Mouse (Mus musculus): ENCODE results near the gene Grk3. TPM values are rescaled to one million over a fixed set of nuclear protein-coding genes. Genes with fewer than 3 reads are reported as not detected.

Gene Grk3
- total RNA-seq, 2 experiments from 2014 or later, result 5.1 to 6.6 TPM

DNA sequence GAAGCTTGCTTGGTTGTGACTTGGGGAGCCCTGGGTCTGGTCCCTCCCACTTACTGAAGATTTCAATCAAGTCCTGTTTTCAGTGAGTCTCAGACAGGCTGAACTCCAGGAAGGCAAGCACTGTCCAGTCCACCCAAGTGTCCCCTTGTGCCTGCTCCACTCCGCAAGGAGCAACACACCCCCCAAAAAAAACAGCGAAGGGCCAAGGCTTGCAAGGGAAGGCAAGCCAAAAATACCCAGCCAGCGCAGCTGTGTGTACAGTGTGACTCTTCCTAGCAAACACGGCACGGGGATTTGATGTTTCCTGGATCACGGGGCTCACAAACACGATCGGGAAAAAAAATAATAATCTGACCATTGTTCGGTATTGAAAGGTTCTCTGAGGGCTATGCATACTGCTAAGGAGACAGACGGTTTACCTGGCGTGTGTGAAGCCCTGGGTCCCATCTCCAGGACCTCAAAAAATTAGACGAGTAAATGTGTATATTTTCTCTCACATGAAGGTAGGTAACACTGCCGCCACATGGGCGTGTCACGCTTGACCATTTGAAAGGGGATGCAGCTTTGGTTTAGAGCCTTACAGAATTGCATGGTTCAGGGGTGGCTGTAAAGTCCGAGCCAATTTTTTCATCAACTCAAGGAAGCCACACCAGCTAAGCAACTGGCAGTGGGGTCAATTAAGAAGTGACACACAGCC, 1.3 kb downstream of the Grk3 start:
- DNase-seq (ENCODE audit: low spot score), result no peak
- intact Hi-C loops (cut with DNase I), result loop anchor here (2.0 kb wide), 1 partner anchor 143 kb away; no protein-coding TSS in a partner anchor

GRCm38 (mm10) chr5:113011926-113012325, 3.7 kb downstream of the Grk3 start:
- intact Hi-C loops (cut with DNase I), result no loop called here
- no peak for DNase-seq (ENCODE audit: low spot score)

- no peak for DNase-seq (ENCODE audit: low spot score)
- intact Hi-C loops (cut with DNase I), result no loop called here
Observed at GRCm38 (mm10) chr5:113009183-113009820, 6.3 kb downstream of the Grk3 start.

GRCm38 (mm10) chr5:113008496-113008895, 7.1 kb downstream of the Grk3 start:
- DNase-seq (ENCODE audit: low spot score), result no peak
- intact Hi-C loops (cut with DNase I), result no loop called here

GRCm38 (mm10) chr5:113006997-113007396, 8.6 kb downstream of the Grk3 start:
- DNase-seq (ENCODE audit: low spot score), result no peak
- intact Hi-C loops (cut with DNase I), result no loop called here

DNA sequence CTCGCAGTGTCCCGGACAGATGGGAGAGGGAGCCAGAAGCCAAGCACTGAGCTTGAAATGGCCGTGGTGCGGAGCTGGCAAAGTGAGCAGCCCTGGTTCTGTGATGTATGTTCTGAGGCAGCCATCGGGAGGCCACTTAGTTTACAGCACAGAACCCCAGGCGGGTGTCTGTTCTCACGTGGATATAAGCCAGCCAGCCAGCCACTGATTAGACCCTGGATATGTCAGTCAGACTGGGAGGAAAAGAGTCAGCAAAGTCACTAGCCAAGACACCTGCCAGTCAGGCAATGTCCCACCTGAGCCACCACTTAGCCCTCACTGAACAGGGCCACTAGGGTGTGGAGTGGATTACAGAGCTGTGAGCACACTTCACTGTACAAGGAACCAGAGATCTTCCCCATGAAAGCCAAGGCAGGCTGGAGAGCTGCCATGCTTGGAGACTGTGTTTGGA, 9.6 kb downstream of the Grk3 start:
- intact Hi-C loops (cut with DNase I), result no loop called here
- DNase-seq (ENCODE audit: low spot score), result no peak

- intact Hi-C loops (cut with DNase I), result no loop called here
- no peak for DNase-seq (ENCODE audit: low spot score)
Observed at GRCm38 (mm10) chr5:113002821-113003380, 12.7 kb downstream of the Grk3 start.

GRCm38 (mm10) chr5:112999227-112999626, 16.4 kb downstream of the Grk3 start:
- intact Hi-C loops (cut with DNase I), result no loop called here

DNA sequence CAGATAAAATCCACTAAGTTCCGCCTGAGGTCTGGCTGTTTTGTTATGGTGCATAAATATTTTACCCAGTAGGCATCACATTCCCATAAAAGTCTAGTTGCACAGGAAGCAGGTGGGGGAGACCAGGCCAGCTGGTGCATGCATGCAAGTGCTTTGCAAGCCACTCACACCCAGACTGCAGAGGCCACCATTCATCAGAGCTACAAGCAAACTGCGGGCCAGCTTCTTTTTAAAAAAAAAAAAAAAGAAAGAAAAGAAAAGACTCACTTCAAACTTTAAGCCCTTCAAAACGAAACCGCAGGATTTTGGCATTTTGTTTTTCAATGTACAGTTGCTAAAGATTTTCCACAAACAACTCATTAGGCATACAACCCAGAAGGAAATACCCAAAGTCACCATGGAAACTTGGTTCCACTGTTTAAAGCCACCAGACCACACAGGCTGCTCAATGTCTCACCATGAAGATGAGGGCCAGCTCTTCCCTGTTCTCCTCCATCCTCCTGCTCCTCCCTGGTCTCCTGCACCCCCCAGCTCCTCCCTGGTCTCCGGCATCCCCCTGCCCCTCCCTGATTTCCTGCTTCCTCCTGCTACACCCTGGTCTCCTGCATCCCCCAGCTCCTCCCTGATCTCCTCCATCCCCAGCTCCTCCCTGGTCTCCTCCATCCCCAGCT, 17.9 kb downstream of the Grk3 start:
- intact Hi-C loops (cut with DNase I), result no loop called here
- DNase-seq (ENCODE audit: low spot score), result no peak

More at GRCm38 (mm10) chr5:112999227-112999626, 16.4 kb downstream of the Grk3 start:
- no peak for DNase-seq (ENCODE audit: low spot score)

DNA sequence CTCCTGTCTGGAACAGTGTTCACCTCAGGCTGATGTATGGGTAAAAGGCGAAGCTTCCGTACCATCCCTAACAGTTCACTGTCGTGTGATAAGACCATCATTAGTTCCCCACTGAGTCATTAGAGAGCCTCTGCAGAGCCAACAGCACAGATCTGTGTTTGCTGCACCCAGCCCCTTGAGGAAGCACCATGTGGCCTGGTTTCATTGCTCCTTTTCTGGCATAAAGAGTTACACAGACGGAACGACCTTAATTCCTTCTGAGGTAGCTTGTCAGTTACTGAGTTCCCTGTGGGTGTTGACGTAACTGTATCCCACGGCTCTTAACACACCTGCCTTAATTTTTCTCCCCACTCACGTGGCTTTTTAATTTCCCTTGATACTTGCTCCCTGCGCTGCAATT, 24.3 kb downstream of the Grk3 start:
- intact Hi-C loops (cut with DNase I), result no loop called here
- no peak for DNase-seq (ENCODE audit: low spot score)

DNA sequence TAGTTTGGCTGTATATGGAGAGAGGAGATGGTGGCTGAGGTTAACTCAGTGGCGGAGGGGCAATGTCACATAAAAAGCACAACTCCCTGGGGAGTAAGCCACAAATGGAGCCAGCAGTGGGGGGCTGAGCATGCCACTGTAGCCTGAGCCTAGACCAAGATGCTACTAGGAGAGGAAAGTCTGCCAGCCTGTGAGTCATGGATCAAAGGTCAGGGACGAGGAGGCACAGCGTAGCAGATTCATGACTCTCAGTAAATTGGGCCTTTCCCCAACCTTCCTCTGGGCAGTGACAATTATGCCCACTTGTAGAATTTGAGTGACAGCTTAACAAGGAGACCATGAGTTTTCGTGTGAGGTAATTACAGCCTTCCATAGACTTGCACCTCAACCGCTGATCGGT, 33.7 kb downstream of the Grk3 start:
- DNase-seq (ENCODE audit: low spot score), result no peak
- intact Hi-C loops (cut with DNase I), result no loop called here

- intact Hi-C loops (cut with DNase I), result no loop called here
- no peak for DNase-seq (ENCODE audit: low spot score)
Observed at GRCm38 (mm10) chr5:112979710-112980109, 35.9 kb downstream of the Grk3 start.

GRCm38 (mm10) chr5:112979195-112979594, 36.4 kb downstream of the Grk3 start:
- intact Hi-C loops (cut with DNase I), result no loop called here

GRCm38 (mm10) chr5:112977089-112977488, 38.5 kb downstream of the Grk3 start:
- no peak for DNase-seq (ENCODE audit: low spot score)
- intact Hi-C loops (cut with DNase I), result no loop called here

More at GRCm38 (mm10) chr5:112979195-112979594, 36.4 kb downstream of the Grk3 start:
- no peak for DNase-seq (ENCODE audit: low spot score)

GRCm38 (mm10) chr5:112973596-112973995, 42.0 kb downstream of the Grk3 start:
- no peak for DNase-seq (ENCODE audit: low spot score)
- intact Hi-C loops (cut with DNase I), result no loop called here

DNA sequence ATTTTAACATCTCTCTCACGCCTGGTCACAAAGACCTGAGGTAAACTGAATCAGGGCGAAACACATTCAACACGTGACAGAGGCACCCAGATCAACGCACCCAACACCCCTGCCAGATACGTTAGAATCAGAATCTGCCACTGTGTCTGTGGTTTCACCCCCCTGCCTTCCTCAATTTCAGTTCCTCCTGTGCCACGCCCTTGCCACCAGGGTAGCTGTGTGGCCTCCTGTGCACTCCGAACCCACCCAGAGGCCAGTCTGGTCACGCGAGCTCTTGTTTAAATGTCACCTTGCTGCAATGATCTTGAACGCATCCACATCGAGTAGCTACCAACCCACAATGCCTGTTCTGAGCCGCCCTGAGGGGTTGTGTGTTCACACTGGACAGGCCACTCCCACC, 43.3 kb downstream of the Grk3 start:
- intact Hi-C loops (cut with DNase I), result no loop called here
- no peak for DNase-seq (ENCODE audit: low spot score)

DNA sequence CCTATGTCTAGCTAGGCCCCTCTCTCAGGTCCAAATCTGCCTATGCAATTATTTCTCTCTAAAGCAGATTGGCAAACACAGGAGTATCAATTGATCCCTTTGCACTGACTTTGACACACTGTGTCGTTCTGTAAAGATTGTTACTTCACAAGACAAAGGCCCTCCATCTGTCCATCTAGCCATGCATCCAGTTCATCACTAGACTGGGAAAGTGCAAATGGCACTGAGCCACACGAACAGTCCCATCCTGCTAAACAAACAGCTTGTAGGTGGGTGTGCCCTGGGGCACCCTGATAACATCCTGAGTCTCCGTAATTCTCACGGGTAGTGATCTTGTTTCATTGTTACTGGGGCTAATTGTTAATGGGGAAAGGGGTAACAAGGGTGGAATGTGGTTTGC, 52.1 kb downstream of the Grk3 start:
- no peak for DNase-seq (ENCODE audit: low spot score)
- intact Hi-C loops (cut with DNase I), result no loop called here

GRCm38 (mm10) chr5:112962166-112962565, 53.4 kb downstream of the Grk3 start:
- intact Hi-C loops (cut with DNase I), result no loop called here
- DNase-seq (ENCODE audit: low spot score), result no peak

GRCm38 (mm10) chr5:112960911-112961310, 54.7 kb downstream of the Grk3 start:
- intact Hi-C loops (cut with DNase I), result no loop called here
- DNase-seq (ENCODE audit: low spot score), result no peak

GRCm38 (mm10) chr5:112958293-112958692, 57.3 kb downstream of the Grk3 start:
- intact Hi-C loops (cut with DNase I), result no loop called here
- DNase-seq (ENCODE audit: low spot score), result no peak

GRCm38 (mm10) chr5:112956841-112957240, 58.8 kb downstream of the Grk3 start:
- intact Hi-C loops (cut with DNase I), result no loop called here
- no peak for DNase-seq (ENCODE audit: low spot score)
